Mouse (Mus musculus) brain, embryonic 14.5 days (tissue): ENCODE measurements around the gene Casp1.

Source experiments
- CTCF ChIP-seq: fragments of 200-500 bp; IDR thresholded peaks from 2 replicates; pipeline ENCODE4 v1.5.1; 2012; ENCODE audit warnings: inconsistent platforms, mild to moderate bottlenecking, moderate library complexity, borderline replicate concordance; ENCODE audit not compliant: insufficient read depth, insufficient read length; ENCODE audit errors: extremely low read depth
- POLR2A ChIP-seq: fragments of 200-500 bp; IDR thresholded peaks from 2 replicates; pipeline ENCODE4 v1.6.1; 2012; ENCODE audit warnings: mild to moderate bottlenecking, inconsistent platforms, borderline replicate concordance; ENCODE audit not compliant: poor library complexity, insufficient read depth, insufficient read length, severe bottlenecking; ENCODE audit errors: extremely low read depth

DNA sequence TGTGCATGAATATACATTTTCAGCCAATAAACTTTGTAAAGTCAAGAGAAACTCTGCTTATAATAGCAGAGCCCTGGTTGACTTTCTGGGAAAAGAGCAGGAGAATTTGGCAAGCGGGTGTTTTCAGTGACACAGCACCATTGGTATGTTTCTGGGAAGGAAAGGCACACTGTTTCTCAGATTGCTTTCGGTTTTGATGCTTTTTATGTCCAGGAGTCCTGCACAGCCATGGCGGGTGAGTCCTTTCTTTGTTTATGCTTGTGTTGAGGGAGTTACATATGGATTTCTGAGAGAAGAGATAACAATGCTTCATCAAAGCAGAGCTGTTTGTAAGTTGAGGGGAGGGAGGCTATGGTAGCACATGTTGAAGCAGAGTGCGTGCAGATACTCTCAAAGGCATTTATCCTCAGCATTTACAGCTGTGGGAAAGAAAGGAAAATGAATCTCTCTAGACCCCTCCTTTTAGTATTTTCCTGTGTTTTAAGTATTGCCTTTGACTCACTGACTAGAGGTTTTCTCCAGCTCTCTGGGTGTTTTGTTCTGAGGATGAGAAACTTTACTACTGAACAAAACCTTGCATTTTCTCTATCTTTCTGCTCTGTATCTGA, 47.1 kb downstream of the Casp1 start, which contains the start of gene Casp12:
- TF ChIP-seq CTCF (no peak), POLR2A (no peak)
